Mouse (Mus musculus) neutrophil, adult 5-6 weeks (primary cell): ENCODE measurements around the gene Fam210b. TPM values are rescaled to one million over a fixed set of nuclear protein-coding genes. Genes with fewer than 3 reads are reported as not detected.

Source experiments
- ATAC-seq: fragments of 151-379, 151-347 bp; 2 replicates; pipeline ENCODE4 v1.8.0; 2017; ENCODE audit warnings: mild to moderate bottlenecking, moderate TSS enrichment; ENCODE audit not compliant: insufficient number of reproducible peaks, poor library complexity, low FRiP score, severe bottlenecking; ENCODE audit errors: extremely low read depth
- total RNA-seq: library from RNA; stranded (forward); fragments of 200-1000 nt; gene quantifications from 2 replicates; pipeline ENCODE4 v1.2.3, GENCODE M21; 2017

Gene Fam210b
- total RNA-seq, 1 experiment from 2014 or later = 4.9 TPM

DNA sequence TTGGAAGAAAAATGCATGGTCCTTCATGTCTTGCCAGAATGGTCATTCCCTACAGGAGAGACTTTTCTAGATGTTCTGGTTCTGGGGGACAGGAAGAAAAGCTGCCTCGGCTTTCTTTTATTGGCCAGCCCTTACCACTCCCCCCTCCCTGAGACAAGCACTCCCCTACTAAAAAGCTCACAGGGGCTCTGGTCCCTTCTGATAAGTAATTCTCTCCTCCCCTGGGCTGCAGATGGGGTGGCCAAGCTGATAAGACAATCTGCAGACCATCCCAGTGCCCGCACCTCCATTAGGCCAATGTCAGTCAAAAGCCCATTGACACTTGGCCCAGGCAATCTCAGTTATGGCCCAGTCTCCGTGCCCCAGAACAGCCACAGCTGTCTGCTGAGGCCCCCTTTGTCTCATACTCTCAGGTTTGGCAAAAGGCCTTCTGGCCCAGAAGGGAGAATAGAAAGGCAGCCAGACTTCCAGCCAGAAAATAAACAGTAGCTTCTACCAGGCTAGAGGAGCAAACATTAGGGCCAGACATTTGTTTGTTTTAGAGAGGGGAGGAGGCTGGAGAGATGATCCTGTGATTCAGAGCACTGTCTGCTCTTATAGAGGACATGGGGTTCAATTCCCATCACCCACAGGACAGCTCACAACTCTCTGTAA, 3.1 kb downstream of the Fam210b start:
- no peak for ATAC-seq

DNA sequence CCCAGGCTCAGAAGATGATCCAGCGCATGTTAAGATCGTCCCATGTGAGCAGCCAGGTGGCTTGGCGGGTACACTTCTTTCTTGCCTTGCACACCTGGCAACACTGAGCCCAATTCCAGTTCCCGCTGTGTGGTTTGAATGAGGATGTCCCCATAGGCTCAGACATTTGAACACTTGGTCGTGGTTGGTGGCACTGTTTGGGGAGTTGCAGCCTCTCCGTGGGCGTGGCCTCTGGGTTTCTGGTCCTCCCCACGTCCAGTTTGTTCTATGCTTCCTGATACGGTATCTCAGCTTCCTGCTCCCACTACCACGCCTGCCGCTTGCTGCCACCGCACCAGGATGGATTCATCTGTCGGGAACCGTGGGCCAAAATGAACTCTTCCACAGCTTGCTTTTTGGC, 4.4 kb downstream of the Fam210b start:
- no peak for ATAC-seq

DNA sequence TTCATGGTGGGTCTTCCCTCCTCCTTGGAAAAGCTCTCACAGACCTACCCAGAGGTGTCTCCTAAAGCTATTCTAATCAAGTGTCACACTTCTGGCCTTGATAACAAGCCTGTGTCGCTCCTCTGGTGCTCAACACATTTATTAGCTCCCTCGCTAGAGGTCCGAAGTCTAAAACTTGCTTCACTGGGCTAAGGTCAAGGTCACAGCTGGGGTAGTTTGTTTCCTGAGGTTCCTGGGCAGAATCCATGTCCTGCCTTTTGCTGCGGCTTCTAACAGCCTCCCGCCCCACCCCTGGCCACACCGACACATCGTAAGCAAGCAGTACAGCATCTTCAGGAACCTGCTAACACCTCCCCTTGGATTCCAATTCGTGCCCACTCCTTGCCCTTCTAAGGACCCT, 5.4 kb downstream of the Fam210b start:
- ATAC-seq = no peak

DNA sequence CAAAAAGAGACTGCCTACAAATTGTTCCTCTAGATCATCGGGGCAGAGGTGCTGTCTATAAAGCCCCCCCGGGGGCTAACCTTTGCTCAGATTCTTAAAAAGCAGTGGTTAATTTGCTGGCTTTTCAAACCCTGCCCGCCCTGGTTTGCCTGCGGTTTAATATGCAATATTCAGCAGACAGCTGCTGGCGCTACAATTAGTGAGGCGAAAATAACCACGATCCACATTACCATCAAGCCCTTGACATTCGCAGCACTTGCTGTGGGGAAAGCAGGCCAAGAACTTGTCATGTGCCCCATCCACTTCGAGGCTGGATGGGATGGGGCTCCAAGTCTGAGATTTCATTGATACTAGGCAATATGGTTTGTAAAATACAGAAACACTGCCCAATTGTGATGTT, 7.9 kb downstream of the Fam210b start:
- ATAC-seq = no peak

DNA sequence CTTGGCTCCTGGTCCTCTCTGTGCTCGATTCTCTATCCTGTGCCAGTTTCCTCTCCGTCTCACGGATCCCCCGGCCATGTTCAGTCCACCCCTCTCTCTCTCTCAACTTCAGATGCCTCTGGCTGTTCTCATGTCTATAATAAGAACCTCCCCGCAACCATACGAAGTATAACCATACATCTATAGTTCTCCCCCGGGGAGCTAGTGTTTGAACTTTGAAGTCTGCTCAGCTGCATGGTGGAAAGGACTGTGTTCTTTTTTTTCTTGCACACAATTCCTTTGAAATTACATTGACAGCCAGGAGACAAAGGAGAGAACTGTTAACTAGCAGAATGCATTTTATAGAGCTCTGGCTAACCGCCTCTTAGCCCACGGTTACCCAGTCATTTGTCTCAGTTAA, 9.4 kb downstream of the Fam210b start:
- ATAC-seq = no peak

DNA sequence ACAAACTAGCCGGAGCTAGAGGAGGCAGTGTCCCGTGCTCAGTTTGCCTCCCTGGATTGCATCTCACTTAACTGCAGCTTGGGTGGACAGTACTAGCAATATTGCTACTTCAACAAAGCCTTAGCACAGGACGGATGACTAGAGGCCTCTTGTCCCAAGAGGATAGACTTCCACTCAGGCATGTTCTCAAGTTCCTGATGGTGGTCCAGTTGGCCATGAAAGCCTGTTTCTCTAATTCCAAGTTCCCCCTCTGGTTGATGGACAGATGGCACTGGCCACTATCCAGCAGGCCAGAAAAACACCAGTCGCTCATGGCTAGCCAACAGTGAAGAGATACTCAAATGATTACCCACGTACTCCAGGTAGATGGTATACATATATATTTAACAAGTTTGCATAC, 10.5 kb downstream of the Fam210b start:
- no peak for ATAC-seq

DNA sequence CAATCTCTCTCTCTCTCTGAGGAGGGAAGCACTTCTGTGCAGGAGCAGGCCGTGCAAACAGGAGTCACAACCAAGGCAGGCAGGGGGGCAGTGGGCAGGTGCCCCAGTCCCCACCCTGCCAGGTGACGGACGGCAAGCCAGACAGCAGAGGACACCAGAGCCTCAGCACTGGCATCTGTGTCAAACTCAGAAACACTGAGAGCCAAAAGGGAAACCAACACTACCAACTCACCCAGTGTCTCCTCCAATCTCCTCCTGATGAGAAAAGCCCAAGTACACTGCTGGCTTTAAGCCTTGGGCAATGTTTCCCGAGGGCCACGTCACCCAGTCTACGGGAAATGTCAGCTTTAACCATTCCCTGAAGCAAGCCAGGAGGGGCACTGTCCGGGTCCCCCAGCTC, 17.8 kb downstream of the Fam210b start:
- ATAC-seq = no peak

DNA sequence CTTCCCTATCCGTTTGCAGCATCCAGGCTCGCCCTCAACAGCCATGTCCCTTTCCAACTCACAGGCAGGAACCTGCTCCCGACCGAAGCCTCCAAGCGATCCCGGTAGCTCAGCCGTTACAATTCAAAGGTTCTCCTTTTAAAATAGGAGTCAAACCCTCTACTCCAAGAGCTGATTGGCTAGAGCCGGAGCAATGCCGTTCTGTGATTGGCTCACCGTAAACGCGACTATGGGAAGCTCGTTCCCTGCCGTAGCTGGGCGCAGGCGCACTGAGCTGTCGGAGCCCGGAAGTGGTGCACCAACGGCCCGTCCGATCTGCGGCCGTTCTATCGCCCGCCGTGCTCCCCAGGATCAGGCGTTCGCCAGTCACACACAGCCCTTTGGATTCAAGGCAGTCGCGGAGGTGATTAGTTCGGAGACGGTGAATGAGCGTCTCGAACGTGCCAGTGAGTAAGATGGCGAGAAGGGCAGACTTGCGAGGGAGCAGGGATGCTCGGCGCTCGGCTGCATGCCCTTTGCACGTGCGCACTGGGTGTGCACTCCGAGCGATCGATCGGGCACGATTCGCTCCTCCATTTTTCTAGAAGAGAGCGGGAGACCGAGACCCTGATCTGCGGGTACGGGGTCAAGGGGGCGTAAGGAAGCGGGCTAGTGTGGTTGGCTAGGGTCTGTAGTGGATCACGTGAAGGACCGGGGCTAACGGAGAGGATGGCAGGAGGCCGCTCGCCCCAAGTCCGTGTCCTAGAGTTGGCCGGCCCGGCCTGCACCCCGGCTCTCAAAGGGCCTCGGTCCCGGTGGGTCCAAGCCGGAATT, 25.3 kb downstream of the Fam210b start, which contains the start of the genes Aurka and Cstf1:
TSS of gene Aurka (minus strand) at position 125 of the 813 bp plus-strand sequence.
TSS of gene Cstf1 (plus strand) at position 271 of the 813 bp plus-strand sequence.
- ATAC-seq = peak; percentile 92

DNA sequence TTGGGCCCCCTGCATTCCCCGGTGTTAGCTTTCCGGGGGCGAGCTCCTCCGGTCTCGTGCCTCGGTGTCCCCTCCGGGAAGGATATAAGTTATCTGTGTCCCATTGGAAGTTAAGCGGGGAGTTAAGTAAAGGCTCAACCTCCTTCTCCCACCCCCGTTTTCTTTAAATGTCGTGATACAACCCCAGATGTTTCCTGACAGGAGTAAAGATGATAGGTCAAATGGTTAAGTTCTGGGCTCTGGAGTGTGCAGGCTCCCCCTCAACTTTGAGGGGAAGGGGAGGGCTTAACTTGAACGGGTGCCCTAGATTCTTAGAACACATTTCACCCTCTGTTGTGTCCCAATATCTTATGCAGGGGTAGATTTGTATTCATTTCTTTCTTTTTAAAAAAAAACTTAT, 25.9 kb downstream of the Fam210b start:
- ATAC-seq = no peak

DNA sequence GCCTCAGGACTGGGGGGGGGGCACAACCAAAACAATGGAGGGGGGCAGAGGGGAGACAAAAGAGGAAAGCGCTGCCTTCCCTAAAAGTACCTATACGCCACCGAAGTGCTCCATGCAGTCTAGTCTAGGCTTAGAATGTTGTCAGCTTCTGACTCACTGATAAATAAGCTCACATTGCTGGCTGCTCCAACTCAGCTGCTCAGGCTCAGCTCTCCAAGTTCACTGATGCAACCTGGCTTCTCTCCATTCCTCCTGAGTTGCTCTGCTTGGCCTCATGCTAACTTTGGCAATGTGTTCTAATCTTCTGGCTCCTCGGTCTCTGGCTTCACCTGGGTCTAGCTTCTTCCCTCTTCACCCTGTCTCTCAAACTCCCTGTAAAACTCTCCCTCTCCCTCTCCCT, 31.2 kb downstream of the Fam210b start:
- no peak for ATAC-seq

DNA sequence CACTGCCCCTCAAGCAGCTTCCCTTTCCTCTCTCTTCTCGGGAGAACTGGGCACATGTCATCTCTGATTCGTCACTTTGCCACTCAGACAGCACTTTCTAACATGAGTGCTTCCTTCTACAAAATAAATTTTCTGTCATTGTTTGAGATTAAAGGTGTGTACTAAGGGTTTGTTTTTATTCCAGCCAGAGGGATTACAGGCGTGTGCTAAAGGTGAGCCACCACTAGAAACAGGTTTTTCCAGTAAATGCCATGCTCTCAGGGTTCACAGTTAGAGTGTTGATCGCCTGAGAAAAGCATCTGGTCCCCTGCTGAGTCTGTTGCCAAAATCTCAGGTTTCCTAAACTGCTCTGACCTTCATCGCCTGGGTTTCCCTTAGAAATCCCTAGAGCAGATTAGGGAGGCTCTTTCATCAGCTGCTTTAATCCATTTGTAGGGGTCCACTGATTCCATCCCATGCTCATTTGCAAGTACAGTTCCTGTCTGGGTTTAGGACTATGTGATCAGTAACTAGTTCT, 31.7 kb downstream of the Fam210b start:
- no peak for ATAC-seq

DNA sequence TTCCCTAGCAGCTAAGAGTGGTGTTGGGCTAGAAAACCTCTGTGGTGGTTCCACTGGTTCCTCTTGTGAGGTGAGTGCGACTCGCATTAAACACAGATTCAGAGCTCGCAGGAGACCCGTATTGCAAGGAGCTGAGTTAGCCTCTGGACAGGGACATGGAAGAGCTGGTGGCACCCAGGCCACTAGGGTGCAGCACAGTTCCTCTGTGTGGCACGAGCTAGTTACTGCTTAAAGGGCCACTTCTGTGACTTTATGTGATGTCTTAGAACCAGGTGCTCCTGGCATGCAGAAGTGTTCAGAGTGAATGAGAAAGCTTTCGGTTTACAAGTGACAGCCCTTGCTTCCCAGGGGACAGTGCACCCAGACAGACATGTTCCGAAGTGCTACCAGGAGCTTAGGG, 33.0 kb downstream of the Fam210b start:
- ATAC-seq = peak; percentile 86

DNA sequence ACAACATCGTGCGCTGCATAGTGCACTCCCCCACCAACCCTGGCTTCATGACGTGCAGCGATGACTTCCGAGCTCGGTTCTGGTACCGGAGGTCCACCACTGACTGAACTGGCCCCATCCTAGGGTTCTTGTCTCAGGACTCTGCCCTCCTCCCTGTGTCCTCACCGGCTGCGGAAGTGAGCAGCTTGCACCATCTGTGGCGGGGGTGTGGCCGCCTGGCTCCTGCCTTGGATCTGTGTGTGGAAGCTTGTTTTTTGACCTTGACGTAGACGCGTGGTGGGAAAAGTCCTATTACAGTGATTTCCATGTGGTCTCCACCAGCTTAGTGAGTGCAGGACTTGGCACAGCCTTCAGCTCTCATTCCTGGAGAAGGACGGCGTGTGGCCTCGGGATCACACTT, 35.1 kb downstream of the Fam210b start:
- ATAC-seq = peak; percentile 25; the same call in 1 of the 2 replicates

DNA sequence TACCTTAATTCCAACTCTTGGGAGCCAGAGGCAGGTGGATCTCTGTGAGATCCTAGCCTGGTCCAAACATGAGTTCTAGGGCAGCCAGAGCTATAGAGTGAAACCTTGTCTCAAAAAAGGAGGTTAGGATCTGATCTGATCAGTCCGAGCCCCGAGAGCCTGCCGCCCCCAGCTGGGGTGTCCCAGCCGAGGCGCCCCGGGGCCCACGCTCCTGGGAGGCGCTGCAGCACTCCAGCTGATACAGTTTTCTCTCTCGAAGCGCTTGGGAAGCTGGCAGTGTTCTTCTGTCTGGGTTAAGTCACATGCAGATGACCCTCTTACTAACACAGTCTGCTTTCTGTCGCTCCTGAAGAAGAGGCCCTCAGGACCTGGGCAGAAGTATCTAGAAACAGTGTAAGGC, 36.0 kb downstream of the Fam210b start:
- ATAC-seq = no peak

DNA sequence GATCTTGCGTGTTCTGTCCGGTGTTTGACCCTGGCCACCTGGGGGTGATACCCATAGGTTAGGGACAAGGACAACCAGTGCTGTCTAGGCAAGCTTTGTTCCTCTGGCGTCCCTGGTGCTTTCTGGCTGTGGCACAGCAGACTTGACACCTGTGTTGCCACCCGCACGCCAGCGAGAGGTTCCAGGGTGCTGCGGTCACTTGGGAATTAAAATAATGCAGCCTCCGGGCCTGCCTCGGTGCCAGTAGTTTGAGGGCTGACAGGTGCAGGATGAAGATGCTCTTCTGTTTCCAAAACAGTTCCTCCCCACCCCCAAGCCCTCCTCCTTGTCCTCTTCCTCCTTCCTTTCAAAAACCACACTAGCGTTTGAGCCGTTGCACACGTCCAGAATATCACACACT, 36.5 kb downstream of the Fam210b start:
- ATAC-seq = no peak

DNA sequence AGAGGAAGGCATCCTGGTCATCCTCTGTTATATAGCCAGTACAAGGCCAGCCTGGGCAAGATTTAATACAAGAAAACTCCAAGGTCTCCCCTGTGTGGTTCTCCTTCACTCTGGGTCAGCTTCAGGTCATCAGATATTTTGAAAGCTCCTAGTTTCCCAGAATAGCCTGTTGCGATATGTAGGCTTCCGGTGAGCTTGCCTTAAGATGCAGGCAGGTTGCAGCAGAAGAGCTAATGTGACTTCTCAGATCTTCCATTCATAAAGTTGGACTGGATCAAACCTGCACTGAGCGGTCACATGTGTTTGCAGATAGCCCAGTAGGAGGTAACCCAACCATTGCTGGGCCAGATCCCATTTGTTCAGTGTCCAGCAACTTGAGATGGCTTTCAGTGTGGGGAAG, 39.4 kb downstream of the Fam210b start:
- ATAC-seq = peak; percentile 61

DNA sequence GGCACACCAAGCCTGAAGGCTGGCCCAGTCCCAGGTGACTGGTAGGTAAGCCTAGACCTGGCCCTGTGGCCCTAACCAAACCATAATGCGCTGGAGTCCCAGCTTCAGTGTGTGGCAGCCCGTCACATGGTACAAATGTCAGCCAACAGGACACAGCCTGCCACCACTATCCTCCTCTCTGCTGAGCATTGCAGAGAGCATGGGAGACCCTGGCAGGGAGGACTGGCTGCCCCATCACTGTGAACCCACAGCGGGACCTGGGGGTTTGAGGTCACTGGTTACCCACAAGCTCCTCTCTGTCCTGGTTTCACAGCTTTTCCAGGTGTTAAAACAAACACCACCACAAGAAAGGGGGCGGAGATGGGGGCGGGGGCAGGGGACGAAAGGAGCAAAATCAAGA, 45.0 kb downstream of the Fam210b start:
- ATAC-seq = no peak

DNA sequence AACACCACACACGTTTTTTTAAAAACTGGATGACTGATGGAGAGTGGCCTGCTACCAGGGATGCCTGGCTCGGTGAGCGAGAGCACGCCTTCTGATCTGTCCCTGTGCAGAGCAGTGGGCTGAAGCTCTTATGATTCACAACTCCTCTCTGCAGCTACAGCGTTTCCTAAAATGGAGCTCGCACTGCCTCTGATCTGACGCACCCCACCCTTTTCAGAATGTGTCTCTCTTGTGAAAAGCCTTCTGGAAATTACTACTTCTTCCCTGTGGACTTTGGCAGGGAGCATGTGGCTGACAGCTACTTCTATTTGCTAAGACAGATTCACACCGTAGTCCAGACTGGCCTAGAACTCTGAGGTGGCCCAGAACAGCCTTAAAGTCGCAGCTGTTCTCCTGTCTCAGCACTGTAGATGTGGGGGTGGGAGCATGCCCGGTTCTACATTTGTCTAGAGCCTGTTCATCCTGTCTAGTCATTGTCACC, 46.7 kb downstream of the Fam210b start:
- no peak for ATAC-seq

DNA sequence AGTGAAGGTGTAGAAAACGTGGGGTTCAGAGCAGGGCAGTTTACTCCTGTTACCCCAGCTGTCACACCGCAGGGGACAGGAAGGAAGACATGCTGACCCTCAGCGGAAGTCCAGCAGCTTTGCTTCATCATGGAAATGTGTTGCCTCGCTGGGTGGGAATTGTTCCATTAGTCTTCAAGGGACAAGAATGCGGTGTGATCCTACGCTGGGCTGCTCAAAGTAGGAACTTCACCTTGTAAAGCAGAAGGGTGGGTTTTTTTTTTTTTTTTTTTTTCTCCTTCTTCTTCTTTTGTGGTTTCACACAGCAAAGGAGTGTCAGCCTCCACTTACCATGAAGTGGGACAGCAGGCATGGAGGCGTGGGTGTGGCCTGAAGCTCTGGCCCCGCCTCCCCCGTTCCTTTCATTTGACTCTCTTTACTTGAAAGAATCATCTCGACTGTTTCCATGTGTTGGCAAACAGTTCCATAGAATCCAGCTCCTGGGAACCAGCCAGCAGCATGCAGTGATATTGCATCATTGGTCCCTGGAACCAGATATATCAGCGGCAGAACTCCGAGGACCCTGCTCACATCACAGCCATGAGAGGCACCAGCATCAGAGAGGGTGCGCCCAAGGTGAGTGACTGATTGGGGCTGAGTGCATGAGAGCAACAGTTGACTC, 48.2 kb downstream of the Fam210b start, which contains the start of gene Cass4:
TSS of gene Cass4 (plus strand) at position 404 of the 661 bp plus-strand sequence.
- peak; percentile 82 for ATAC-seq

DNA sequence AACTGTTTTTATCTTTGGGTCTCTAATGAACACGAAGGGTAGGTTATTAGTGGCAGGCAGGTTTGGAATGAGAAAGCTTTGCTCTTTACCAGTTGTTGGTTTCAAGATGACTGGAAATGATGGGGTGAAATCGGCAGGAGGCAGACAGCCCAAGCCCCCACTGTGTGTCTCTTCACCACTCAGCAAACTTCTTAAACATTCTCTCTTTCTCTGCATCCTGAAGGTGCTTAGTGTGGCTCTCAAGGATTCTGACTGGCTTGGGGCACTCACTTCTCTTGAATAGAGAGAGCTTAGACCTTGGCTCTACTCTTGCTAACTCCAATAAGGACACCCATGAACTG, 48.7 kb downstream of the Fam210b start:
- no peak for ATAC-seq
